15 mouse cellular contexts compared by ENCODE assay signal in genomic region chr19:32379239-32379920, GRCm38 (mm10). TPM values are rescaled to one million over a fixed set of nuclear protein-coding genes. Genes with fewer than 3 reads are reported as not detected.
DNase-seq lines count a peak whose midpoint lies in the region; ATAC-seq lines count a peak whose summit lies in the region.
"Had no signal": no experiment of that assay in that cellular context is flagged by ENCODE, and none has a peak within 500 bp of the region (broad histone marks: within the 10 kb centered on the region; RNA-seq: fewer than 3 reads in every experiment).

No protein-coding gene starts in this region.

- no peak overlapping the region for H3K4me2 ChIP-seq in hindbrain, embryonic 12.5 days (replicated peaks)
- H3K4me2 ChIP-seq: intestine, embryonic 15.5 days; limb, embryonic 13.5 days; midbrain, embryonic 12.5 days had no signal

- no peaks in the 10 kb centered on the region for H3K9me3 ChIP-seq in hindbrain, embryonic 12.5 days (replicated peaks)
- H3K9me3 ChIP-seq: intestine, embryonic 15.5 days; limb, embryonic 13.5 days; midbrain, embryonic 12.5 days had no signal

- no peaks in the 10 kb centered on the region for H3K27me3 ChIP-seq in hindbrain, embryonic 12.5 days
- H3K27me3 ChIP-seq: intestine, embryonic 15.5 days; limb, embryonic 13.5 days; midbrain, embryonic 12.5 days; Patski had no signal

- peaks cover 11% of the 10 kb centered on the region for H3K4me1 ChIP-seq in hindbrain, embryonic 12.5 days

- no peak overlapping the region for H3K27ac ChIP-seq in hindbrain, embryonic 12.5 days
- H3K27ac ChIP-seq: intestine, embryonic 15.5 days; limb, embryonic 13.5 days; midbrain, embryonic 12.5 days had no signal

- H3K9ac ChIP-seq in hindbrain, embryonic 12.5 days = no peak overlapping the region
- H3K9ac ChIP-seq: intestine, embryonic 15.5 days; limb, embryonic 13.5 days; midbrain, embryonic 12.5 days had no signal

- 77% methylated on average over 6 of the region's 6 CpGs for WGBS in hindbrain, embryonic 12.5 days

- no peaks in the 10 kb centered on the region for H3K36me3 ChIP-seq in hindbrain, embryonic 12.5 days
- H3K36me3 ChIP-seq: intestine, embryonic 15.5 days; limb, embryonic 13.5 days; midbrain, embryonic 12.5 days had no signal

- H3K4me3 ChIP-seq in hindbrain, embryonic 12.5 days = no peak overlapping the region
- H3K4me3 ChIP-seq: erythroblast, embryonic 14.5 days; intestine, embryonic 15.5 days; limb, embryonic 13.5 days; midbrain, embryonic 12.5 days had no signal

- peak; percentile 87 for ATAC-seq in granulocyte monocyte progenitor cell, adult 5-6 weeks (replicated peaks; ENCODE audit: poor library complexity, severe bottlenecking)
- ATAC-seq in hindbrain, embryonic 12.5 days (ENCODE audit: low FRiP score) = no peak
- ATAC-seq: intestine, embryonic 15.5 days; Patski had no signal

- peak; percentile 37 to 41 for DNase-seq in cerebellum, postnatal 14 days
- no peak for DNase-seq in cerebellum, postnatal 4 days (ENCODE audit: low spot score in 2 of 2)
- peak; percentile 50 for DNase-seq in lung, postnatal 36 days
- DNase-seq in lung, postnatal 4 days = no peak
- DNase-seq in naive thymus-derived CD4-positive, alpha-beta T cell, adult 2 months (ENCODE audit: low read depth) = peak; percentile 34
- DNase-seq in embryo, embryonic 10.5 days (ENCODE audit: low spot score) = no peak
- DNase-seq: layer of hippocampus, postnatal 36 days; lung, adult 2 months had no signal

RNA-seq across cellular contexts. Expression of gene Sgms1, which starts 10.1 kb away (rescaled TPM):
- total RNA-seq in granulocyte monocyte progenitor cell, adult 5-6 weeks (2014; fragmentation: Nextera tagmentation) = 14.6 and 21.0 TPM in 2 replicates
- total RNA-seq in granulocyte monocyte progenitor cell, adult 5-6 weeks (2017) = 13.2 and 18.1 TPM in 2 replicates
- 18.1 and 19.2 TPM in 2 replicates for polyA plus RNA-seq in hindbrain, embryonic 12.5 days (2016; fragmentation: Nextera tagmentation; extraction: Ambion mirVana)

Comparison
In these comparisons a context has a peak if more than half of its experiments do, and no peak if none do; other contexts are left out.
1. DNase-seq: peak in cerebellum, postnatal 14 days (2 of 2), lung, postnatal 36 days (single experiment) and naive thymus-derived CD4-positive, alpha-beta T cell, adult 2 months (single experiment); none in cerebellum, postnatal 4 days (0 of 2), lung, postnatal 4 days (0 of 2) and embryo, embryonic 10.5 days (single experiment).